Mouse (Mus musculus) MEL (cell line): ENCODE results near the gene Fam168b. TPM values are rescaled to one million over a fixed set of nuclear protein-coding genes. Genes with fewer than 3 reads are reported as not detected.

ENCODE experiments used
- DNase-seq: peaks from one replicate; pipeline ENCODE4 v3.0.0; 2011; ENCODE audit warnings: low read depth, low spot score
- H3K27ac ChIP-seq: 2 replicates; pipeline ENCODE4 v1.5.1; 2012; ENCODE audit warnings: low read depth, mild to moderate bottlenecking, control low read depth, low read length, moderate library complexity; ENCODE audit not compliant: control insufficient read depth
- H3K27me3 ChIP-seq, 2 experiments: fragments of 150-350 bp in 1 of 2; sonication (generic) in 1 of 2; 2 replicates each; pipeline ENCODE4 v1.6.1; 2012; ENCODE audit warnings: low read length in 2 of 2, mild to moderate bottlenecking in 2 of 2, improper control_type of control experiment in 1 of 2, moderate library complexity in 1 of 2; ENCODE audit not compliant: insufficient read depth in 2 of 2, control insufficient read depth in 1 of 2
- H3K36me3 ChIP-seq, 2 experiments: 2 replicates each; pipeline ENCODE4 v1.6.1; 2012 to 2014; ENCODE audit warnings: low read length in 2 of 2, improper control_type of control experiment in 1 of 2, inconsistent platforms in 1 of 2, mild to moderate bottlenecking in 1 of 2; ENCODE audit not compliant: insufficient read depth in 2 of 2, control insufficient read depth in 1 of 2
- H3K4me1 ChIP-seq, 2 experiments: fragments of 150-350 bp in 1 of 2; sonication (generic) in 1 of 2; 2 replicates each; pipeline ENCODE4 v1.6.1; 2012; ENCODE audit warnings: low read length in 2 of 2, improper control_type of control experiment in 1 of 2, mild to moderate bottlenecking in 1 of 2; ENCODE audit not compliant: insufficient read depth in 2 of 2, control insufficient read depth in 1 of 2
- H3K4me3 ChIP-seq, 2 experiments: fragments of 150-350 bp in 1 of 2; sonication (generic) in 1 of 2; 2 replicates each; pipeline ENCODE4 v1.5.1; 2012; ENCODE audit warnings: low read depth in 2 of 2, low read length in 2 of 2, mild to moderate bottlenecking in 2 of 2, moderate library complexity in 2 of 2, control low read depth in 1 of 2, improper control_type of control experiment in 1 of 2; ENCODE audit not compliant: control insufficient read depth in 1 of 2, insufficient read depth in 1 of 2
- H3K79me2 ChIP-seq: 2 replicates; pipeline ENCODE4 v1.6.1; 2012; ENCODE audit warnings: mild to moderate bottlenecking, low read length, moderate library complexity; ENCODE audit not compliant: control insufficient read depth, poor library complexity, insufficient read depth
- H3K9ac ChIP-seq: 2 replicates; pipeline ENCODE4 v1.6.1; 2012; ENCODE audit warnings: low read depth, mild to moderate bottlenecking, control low read depth, low read length, moderate library complexity; ENCODE audit not compliant: control insufficient read depth, poor library complexity, severe bottlenecking
- H3K9me3 ChIP-seq: fragments of 150-350 bp; sonication (generic); replicated peaks from 2 replicates; pipeline ENCODE4 v1.6.1; 2012; ENCODE audit warnings: mild to moderate bottlenecking, low read length, improper control_type of control experiment, moderate library complexity; ENCODE audit not compliant: insufficient read depth
- BHLHE40 ChIP-seq: IDR thresholded peaks from 2 replicates; pipeline ENCODE4 v1.6.1; 2012; ENCODE audit warnings: low read depth, mild to moderate bottlenecking, inconsistent platforms, low read length, improper control_type of control experiment, borderline replicate concordance
- CHD2 ChIP-seq: IDR thresholded peaks from 2 replicates; pipeline ENCODE4 v1.6.1; 2011; ENCODE audit warnings: low read length, improper control_type of control experiment
- CTCF ChIP-seq, 3 experiments: IDR thresholded peaks in 2 of 3; conservative IDR thresholded peaks in 1 of 3; 2 replicates each; pipeline ENCODE4 v1.5.1; 2011 to 2012; ENCODE audit warnings: low read length in 3 of 3, low read depth in 2 of 3, mild to moderate bottlenecking in 2 of 3, improper control_type of control experiment in 1 of 3, inconsistent platforms in 1 of 3, mixed read lengths in 1 of 3, moderate library complexity in 1 of 3; ENCODE audit not compliant: control insufficient read depth in 1 of 3, insufficient read depth in 1 of 3, poor library complexity in 1 of 3, severe bottlenecking in 1 of 3
- E2F4 ChIP-seq: IDR thresholded peaks from 2 replicates; pipeline ENCODE4 v1.6.1; 2011; ENCODE audit warnings: low read depth, low read length, improper control_type of control experiment, borderline replicate concordance
- ELF1 ChIP-seq: IDR thresholded peaks from 2 replicates; pipeline ENCODE4 v1.6.1; 2014; ENCODE audit warnings: low read depth, mild to moderate bottlenecking, inconsistent platforms, low read length, improper control_type of control experiment, moderate library complexity
- EP300 ChIP-seq, 2 experiments: IDR thresholded peaks; 2 replicates each; pipeline ENCODE4 v1.6.1; 2011; ENCODE audit warnings: improper control_type of control experiment in 2 of 2, low read length in 2 of 2, low read depth in 1 of 2, mild to moderate bottlenecking in 1 of 2
- ETS1 ChIP-seq: IDR thresholded peaks from 2 replicates; pipeline ENCODE4 v1.6.1; 2012; ENCODE audit warnings: low read depth, mild to moderate bottlenecking, inconsistent platforms, low read length, improper control_type of control experiment, moderate library complexity
- GATA1 ChIP-seq: IDR thresholded peaks from 2 replicates; pipeline ENCODE4 v1.6.1; 2011; ENCODE audit warnings: low read depth, low read length, improper control_type of control experiment
- JUND ChIP-seq: IDR thresholded peaks from 2 replicates; pipeline ENCODE4 v1.6.1; 2011; ENCODE audit warnings: low read depth, mild to moderate bottlenecking, improper control_type of control experiment, low read length
- MAZ ChIP-seq: IDR thresholded peaks from 2 replicates; pipeline ENCODE4 v1.6.1; 2012; ENCODE audit warnings: low read depth, mild to moderate bottlenecking, inconsistent platforms, low read length, improper control_type of control experiment
- MEF2A ChIP-seq: IDR thresholded peaks from 2 replicates; pipeline ENCODE4 v1.6.1; 2014; ENCODE audit warnings: low read depth, mild to moderate bottlenecking, inconsistent platforms, low read length, improper control_type of control experiment; ENCODE audit not compliant: poor library complexity, insufficient replicate concordance, severe bottlenecking; ENCODE audit errors: extremely low read depth
- MXI1 ChIP-seq: IDR thresholded peaks from 2 replicates; pipeline ENCODE4 v1.6.1; 2011; ENCODE audit warnings: mild to moderate bottlenecking, low read depth, low read length, improper control_type of control experiment
- MYB ChIP-seq: IDR thresholded peaks from 2 replicates; pipeline ENCODE4 v1.6.1; 2011; ENCODE audit warnings: mild to moderate bottlenecking, low read depth, low read length, improper control_type of control experiment
- POLR2A ChIP-seq, 2 experiments: IDR thresholded peaks; 2 replicates each; pipeline ENCODE4 v1.6.1; 2011 to 2012; ENCODE audit warnings: low read length in 2 of 2, mild to moderate bottlenecking in 2 of 2, control low read depth in 1 of 2, improper control_type of control experiment in 1 of 2, low read depth in 1 of 2, moderate library complexity in 1 of 2; ENCODE audit not compliant: control insufficient read depth in 1 of 2, insufficient read depth in 1 of 2, poor library complexity in 1 of 2
- SIN3A ChIP-seq: IDR thresholded peaks from 2 replicates; pipeline ENCODE4 v1.6.1; 2012; ENCODE audit warnings: low read length, improper control_type of control experiment, inconsistent platforms
- TBP ChIP-seq: IDR thresholded peaks from 2 replicates; pipeline ENCODE4 v1.8.0; 2011; ENCODE audit warnings: low read depth, low read length, improper control_type of control experiment
- UBTF ChIP-seq: IDR thresholded peaks from 2 replicates; pipeline ENCODE4 v1.6.1; 2012; ENCODE audit warnings: low read depth, mild to moderate bottlenecking, inconsistent platforms, low read length, improper control_type of control experiment, moderate library complexity, borderline replicate concordance; ENCODE audit not compliant: insufficient read depth
- USF2 ChIP-seq, 2 experiments: IDR thresholded peaks; 2 replicates each; pipeline ENCODE4 v1.6.1; 2011 to 2012; ENCODE audit warnings: improper control_type of control experiment in 2 of 2, low read length in 2 of 2, borderline replicate concordance in 1 of 2, inconsistent platforms in 1 of 2, low read depth in 1 of 2, mild to moderate bottlenecking in 1 of 2; ENCODE audit not compliant: insufficient read depth in 1 of 2
- ZC3H11A ChIP-seq: IDR thresholded peaks from 2 replicates; pipeline ENCODE4 v1.6.1; 2012; ENCODE audit warnings: low read depth, mild to moderate bottlenecking, inconsistent platforms, low read length, improper control_type of control experiment
- polyA plus RNA-seq, 2 experiments: library from polyadenylated mRNA; stranded (reverse) in 1 of 2; unstranded in 1 of 2; fragments of >175 nt in 1 of 2; fragments of >200 nt in 1 of 2; gene quantifications; 2 replicates each; pipeline versions ENCODE4 v1.2.1 to v1.2.4; 2012; ENCODE audit warnings: low replicate concordance in 2 of 2, low read depth in 1 of 2; ENCODE audit not compliant: insufficient read length in 2 of 2, insufficient read depth in 1 of 2, missing spikeins in 1 of 2
- total RNA-seq: library from RNA; depleted of rRNA; stranded (reverse); fragments of 300-350 nt; gene quantifications from 2 replicates; pipeline ENCODE4 v1.2.3, GENCODE M21; 2012

The Fam168b gene
- total and polyA plus RNA-seq, 3 experiments, result 78.9 to 136 (median 97.4) TPM

- TF ChIP-seq CTCF (IDR thresholded peaks at IDR 0.05 in 2 of 3, conservative IDR thresholded peaks at IDR 0.05 in 1 of 3; ENCODE audit: control insufficient read depth in 1 of 3, insufficient read depth in 1 of 3, low read depth in 2 of 3, low read length in 3 of 3, poor library complexity in 1 of 3, severe bottlenecking in 1 of 3) (no peak), SIN3A (peak; percentile 57), TBP (no peak), MYB (no peak), MEF2A (no peak), JUND (no peak), BHLHE40 (no peak), EP300 (IDR thresholded peaks at IDR 0.05; ENCODE audit: low read depth in 1 of 2, low read length in 2 of 2) (no peak), UBTF (no peak), ELF1 (no peak), E2F4 (no peak), USF2 (IDR thresholded peaks at IDR 0.05; ENCODE audit: borderline replicate concordance in 1 of 2, insufficient read depth in 1 of 2, low read depth in 1 of 2, low read length in 2 of 2) (no peak), MAZ (no peak), POLR2A (IDR thresholded peaks at IDR 0.05; ENCODE audit: control insufficient read depth in 1 of 2, insufficient read depth in 1 of 2, low read depth in 1 of 2, low read length in 2 of 2, poor library complexity in 1 of 2) (peak; percentile 49 to 75; a peak in 3 of 4 replicates), CHD2 (no peak), ZC3H11A (no peak), MXI1 (peak; percentile 86), ETS1 (no peak)
- TF ChIP-seq, all 39 proteins: peak for 8
These were observed 41.1 kb downstream of the Fam168b start (continued) for GRCm38 (mm10) chr1:34801616-34802289.

- no peak overlapping the region for H3K4me3 ChIP-seq
- TF ChIP-seq GATA1 (no peak), MXI1 (no peak), ETS1 (no peak)
- no peaks in the 10 kb centered on the region for H3K27me3 ChIP-seq
These were observed 43.7 kb downstream of the Fam168b start for GRCm38 (mm10) chr1:34799140-34799539.

More at GRCm38 (mm10) chr1:34799140-34799539, 43.7 kb downstream of the Fam168b start:
- Histone ChIP-seq H3K9ac (no peak overlapping the region), H3K4me1 (peaks cover 0 to 8% of the 10 kb centered on the region in 2 experiments; a peak in 1 of 4 replicates), H3K27ac (no peak overlapping the region), H3K9me3 (no peaks in the 10 kb centered on the region), H3K79me2 (no peaks in the 10 kb centered on the region; the same call in 1 of the 2 replicates), H3K36me3 (peaks cover 0 to 3% of the 10 kb centered on the region in 2 experiments; a peak in 2 of 4 replicates)
- DNase-seq, result no peak
